Mouse (Mus musculus) heart, postnatal 4 days (tissue): ENCODE results near the gene Vmn1r70. TPM values are rescaled to one million over a fixed set of nuclear protein-coding genes. Genes with fewer than 3 reads are reported as not detected.

Source experiments
- DNase-seq: peaks from one replicate; pipeline ENCODE4 v3.0.0; 2021
- total RNA-seq, 2 experiments: library from RNA; stranded (reverse); gene quantifications; 2 replicates each; pipeline ENCODE4 v1.2.3; 2021

The Vmn1r70 gene
- not detected for total RNA-seq

- DNase-seq, result no peak
These were observed at the start of gene Vmn1r70 for GRCm38 (mm10) chr7:10631232-10631631. TSS of gene Vmn1r70 (plus strand) at chr7:10631532.

DNA sequence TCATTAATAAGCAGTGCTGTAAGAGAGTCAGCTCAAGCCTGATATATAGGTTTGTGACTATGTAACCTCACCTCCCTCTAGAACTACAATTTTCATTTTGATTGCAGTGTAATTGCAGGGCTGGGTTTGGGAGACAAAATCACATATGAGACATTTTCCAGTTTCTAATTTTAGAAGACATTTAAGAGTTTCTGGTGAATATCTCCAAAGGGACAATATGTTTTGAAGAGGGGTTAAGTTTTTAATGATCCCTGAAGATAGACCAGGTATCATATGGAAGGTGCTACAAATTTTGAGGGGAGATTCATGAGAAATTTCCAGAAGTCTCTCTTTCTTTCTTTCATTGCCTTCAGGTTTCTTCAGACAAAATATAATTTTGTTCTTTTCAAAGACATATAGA lies 17.8 kb upstream of the Vmn1r70 start, which contains the start of gene Vmn1r69:
TSS of gene Vmn1r69 (minus strand) at position 101 of the 400 bp plus-strand sequence.
- DNase-seq, result no peak

Other genes starting within 250 kb of the Vmn1r70 start
- gene Vmn1r67, start 188.2 kb upstream of the Vmn1r70 start, total RNA-seq, result not detected
- 1 to 10 TPM; 5.0 to 5.1 TPM for gene Zik1, start 136.1 kb upstream of the Vmn1r70 start, total RNA-seq
- gene Vmn1r68, start 73.0 kb upstream of the Vmn1r70 start, total RNA-seq, result not detected
- gene Vmn1r69, start 17.9 kb upstream of the Vmn1r70 start, total RNA-seq, result not detected
- gene Nlrp4b, start 56.3 kb downstream of the Vmn1r70 start, total RNA-seq, result not detected
- gene Vmn1r71, start 122.8 kb downstream of the Vmn1r70 start, total RNA-seq, result not detected